In genomic region chr5:92376795-92377405, GRCm38 (mm10) we compare ENCODE assay signal across 19 mouse cellular contexts. TPM values are rescaled to one million over a fixed set of nuclear protein-coding genes. Genes with fewer than 3 reads are reported as not detected.
A peak's percentile ranks its signal among the peaks of the same experiment; 100 is the strongest.
DNase-seq lines count a peak whose midpoint lies in the region; ATAC-seq and TF ChIP-seq lines count a peak whose summit lies in the region.
"Had no signal": no experiment of that assay in that cellular context is flagged by ENCODE, and none has a peak within 500 bp of the region (broad histone marks: within the 10 kb centered on the region; RNA-seq: fewer than 3 reads in every experiment).

No protein-coding gene starts in this region.

- H3K9me3 ChIP-seq in heart, embryonic 10.5 days: no peaks in the 10 kb centered on the region
- no peaks in the 10 kb centered on the region for H3K9me3 ChIP-seq in lung, postnatal 0 days (ENCODE audit: low read length)
- H3K9me3 ChIP-seq in forebrain, embryonic 14.5 days (replicated peaks; ENCODE audit: control insufficient read depth, low read length): no peaks in the 10 kb centered on the region
- H3K9me3 ChIP-seq in stomach, embryonic 14.5 days (ENCODE audit: control insufficient read depth, low read depth, low read length): no peaks in the 10 kb centered on the region

- no peak for TF ChIP-seq CTCF in lung, postnatal 0 days (IDR thresholded peaks at IDR 0.05)

- 0 out of 2 replicates have a peak overlapping the region, but pooled peaks have one; percentile 3 for H3K4me2 ChIP-seq in lung, postnatal 0 days (replicated peaks; ENCODE audit: low read depth, low read length)
- peak overlapping the region; percentile 7; the same call in 1 of the 2 replicates for H3K4me2 ChIP-seq in forebrain, embryonic 14.5 days (ENCODE audit: low read length)
- peak overlapping the region; percentile 13; the same call in 1 of the 2 replicates for H3K4me2 ChIP-seq in stomach, embryonic 14.5 days (replicated peaks; ENCODE audit: low read depth, low read length)

- peaks cover 21% of the 10 kb centered on the region for H3K4me1 ChIP-seq in heart, embryonic 10.5 days
- peaks cover 4% of the 10 kb centered on the region; the same call in 1 of the 2 replicates for H3K4me1 ChIP-seq in lung, postnatal 0 days (ENCODE audit: insufficient read depth, low read depth, low read length)
- no peaks in the 10 kb centered on the region for H3K4me1 ChIP-seq in forebrain, embryonic 14.5 days (ENCODE audit: control insufficient read depth, insufficient read depth, low read length)
- H3K4me1 ChIP-seq in stomach, embryonic 14.5 days (ENCODE audit: control insufficient read depth, insufficient read depth, low read length): peaks cover 2% of the 10 kb centered on the region; the same call in 1 of the 2 replicates

- H3K27ac ChIP-seq in heart, embryonic 10.5 days: peak overlapping the region; percentile 56; the same call in 1 of the 2 replicates
- no peak overlapping the region for H3K27ac ChIP-seq in lung, postnatal 0 days (ENCODE audit: low read length)
- H3K27ac ChIP-seq in forebrain, embryonic 14.5 days (ENCODE audit: low read depth, low read length): no peak overlapping the region
- H3K27ac ChIP-seq in stomach, embryonic 14.5 days (ENCODE audit: low read length): no peak overlapping the region

- TF ChIP-seq EP300 in lung, postnatal 0 days (IDR thresholded peaks at IDR 0.05): no peak

- H3K9ac ChIP-seq in lung, postnatal 0 days (replicated peaks; ENCODE audit: low read depth): no peak overlapping the region
- no peak overlapping the region for H3K9ac ChIP-seq in forebrain, embryonic 14.5 days (ENCODE audit: low read length)
- H3K9ac ChIP-seq in stomach, embryonic 14.5 days (replicated peaks; ENCODE audit: low read depth, low read length): no peak overlapping the region

- H3K4me3 ChIP-seq in heart, embryonic 10.5 days: peak overlapping the region; percentile 29; the same call in 1 of the 2 replicates
- no peak overlapping the region for H3K4me3 ChIP-seq in lung, postnatal 0 days (ENCODE audit: low read depth, low read length)
- no peak overlapping the region for H3K4me3 ChIP-seq in forebrain, embryonic 14.5 days (ENCODE audit: low read depth, low read length)
- H3K4me3 ChIP-seq in stomach, embryonic 14.5 days (ENCODE audit: low read depth, low read length): no peak overlapping the region
- H3K4me3 ChIP-seq: erythroblast, embryonic 14.5 days; myocyte had no signal

- intact Hi-C loops in heart, postnatal 36 days (cut with DNase I): no loop called here
- intact Hi-C loops in left cerebral cortex, postnatal 4 days (cut with DNase I): no loop called here

- no peaks in the 10 kb centered on the region for H3K27me3 ChIP-seq in heart, embryonic 10.5 days (ENCODE audit: insufficient read depth, poor library complexity, severe bottlenecking)
- H3K27me3 ChIP-seq in lung, postnatal 0 days (replicated peaks; ENCODE audit: insufficient read depth, low read length): no peaks in the 10 kb centered on the region
- H3K27me3 ChIP-seq in forebrain, embryonic 14.5 days (replicated peaks; ENCODE audit: control insufficient read depth, insufficient read depth, low read length): no peaks in the 10 kb centered on the region
- H3K27me3 ChIP-seq in stomach, embryonic 14.5 days (ENCODE audit: control insufficient read depth, insufficient read depth, low read length): no peaks in the 10 kb centered on the region

- 22% methylated on average over 13 of the region's 13 CpGs for WGBS in heart, embryonic 10.5 days
- WGBS in lung, postnatal 0 days: 18% methylated on average over 13 of the region's 13 CpGs
- 32% methylated on average over 13 of the region's 13 CpGs for WGBS in forebrain, embryonic 14.5 days
- 11% methylated on average over 13 of the region's 13 CpGs for WGBS in stomach, embryonic 14.5 days

- DNase-seq in heart, embryonic 10.5 days (ENCODE audit: low spot score): no peak
- no peak for DNase-seq in heart, postnatal 36 days
- no peak for DNase-seq in lung, postnatal 0 days (ENCODE audit: low spot score)
- no peak for DNase-seq in lung, postnatal 25 days (ENCODE audit: low spot score)
- no peak for DNase-seq in forebrain, embryonic 14.5 days (ENCODE audit: low spot score)
- DNase-seq in urinary bladder, postnatal 14 days (ENCODE audit: low spot score): no peak
- no peak for DNase-seq in left cerebral cortex, postnatal 4 days
- DNase-seq: adrenal gland, postnatal 36 days; cerebellum, adult 11-12 months; gastrocnemius, postnatal 10 days; liver; lung, postnatal 14 days; thymus, adult 18-20 months had no signal

- no peaks in the 10 kb centered on the region for H3K36me3 ChIP-seq in heart, embryonic 10.5 days
- H3K36me3 ChIP-seq in lung, postnatal 0 days (ENCODE audit: insufficient read depth, low read length): no peaks in the 10 kb centered on the region
- no peaks in the 10 kb centered on the region for H3K36me3 ChIP-seq in forebrain, embryonic 14.5 days (ENCODE audit: control insufficient read depth, insufficient read depth, low read length)
- no peaks in the 10 kb centered on the region for H3K36me3 ChIP-seq in stomach, embryonic 14.5 days (ENCODE audit: control insufficient read depth, insufficient read depth, low read length)

- ATAC-seq in lung, postnatal 0 days: no peak
- no peak for ATAC-seq in forebrain, embryonic 14.5 days
- no peak for ATAC-seq in stomach, embryonic 14.5 days (ENCODE audit: insufficient number of reproducible peaks, insufficient read depth, low FRiP score, low read depth)
- ATAC-seq: inflammation-experienced regulatory T-cells, adult 6 months had no signal

RNA-seq across cellular contexts. Expression of gene Cxcl10, which starts 28.2 kb away (rescaled TPM):
- 0.64 TPM in 1 of 2 replicates, not detected in the other for polyA plus RNA-seq in heart, embryonic 10.5 days (2016; fragmentation: Nextera tagmentation; extraction: Ambion mirVana)
- total RNA-seq in heart, postnatal 36 days (2021): under 1 TPM in 1 of 2 experiments, not detected in 1; 0.28 TPM
- 0.49 and 3.1 TPM in 2 replicates for polyA plus RNA-seq in lung, postnatal 0 days (2015; fragmentation: Nextera tagmentation; extraction: Ambion mirVana)
- polyA plus RNA-seq in forebrain, embryonic 14.5 days (2014; fragmentation: Nextera tagmentation; extraction: Ambion mirVana): 0.44 TPM in 1 of 2 replicates, not detected in the other
- 0.54 and 0.94 TPM in 2 replicates for polyA plus RNA-seq in stomach, embryonic 14.5 days (2014; fragmentation: Nextera tagmentation; extraction: Ambion mirVana)
- not detected for total RNA-seq in left cerebral cortex, postnatal 4 days (2021)
- total RNA-seq: layer of hippocampus, postnatal 14 days had no signal
- polyA plus RNA-seq: erythroblast, embryonic 14.5 days had no signal

RNA-seq across cellular contexts. Expression of gene Art3, which starts 45.3 kb away (rescaled TPM):
- polyA plus RNA-seq in heart, embryonic 10.5 days (2016; fragmentation: Nextera tagmentation; extraction: Ambion mirVana): 19.8 and 37.7 TPM in 2 replicates
- 100 to 1,000 TPM; 751 to 829 TPM for total RNA-seq in heart, postnatal 36 days (2021)
- 37.0 and 46.5 TPM in 2 replicates for polyA plus RNA-seq in lung, postnatal 0 days (2015; fragmentation: Nextera tagmentation; extraction: Ambion mirVana)
- polyA plus RNA-seq in forebrain, embryonic 14.5 days (2014; fragmentation: Nextera tagmentation; extraction: Ambion mirVana): 2.9 and 4.9 TPM in 2 replicates
- polyA plus RNA-seq in stomach, embryonic 14.5 days (2014; fragmentation: Nextera tagmentation; extraction: Ambion mirVana): 1.9 and 4.0 TPM in 2 replicates
- total RNA-seq in left cerebral cortex, postnatal 4 days (2021): 1 to 10 TPM; 4.1 to 5.6 TPM
- polyA plus RNA-seq: erythroblast, embryonic 14.5 days had no signal

RNA-seq across cellular contexts. Expression of gene Cxcl9, which starts 49.0 kb away (rescaled TPM):
- not detected in 2 replicates for polyA plus RNA-seq in heart, embryonic 10.5 days (2016; fragmentation: Nextera tagmentation; extraction: Ambion mirVana)
- 1 to 10 TPM; 1.4 to 2.7 TPM for total RNA-seq in heart, postnatal 36 days (2021)
- not detected in 2 replicates for polyA plus RNA-seq in lung, postnatal 0 days (2015; fragmentation: Nextera tagmentation; extraction: Ambion mirVana)
- polyA plus RNA-seq in forebrain, embryonic 14.5 days (2014; fragmentation: Nextera tagmentation; extraction: Ambion mirVana): not detected in 2 replicates
- polyA plus RNA-seq in stomach, embryonic 14.5 days (2014; fragmentation: Nextera tagmentation; extraction: Ambion mirVana): not detected in 2 replicates
- total RNA-seq in left cerebral cortex, postnatal 4 days (2021): not detected
- total RNA-seq: layer of hippocampus, postnatal 14 days had no signal
- polyA plus RNA-seq: cortical plate, adult 2 months; erythroblast, embryonic 14.5 days had no signal

RNA-seq across cellular contexts. Expression of gene Nup54, which starts 58.1 kb away (rescaled TPM):
- polyA plus RNA-seq in heart, embryonic 10.5 days (2016; fragmentation: Nextera tagmentation; extraction: Ambion mirVana): 52.8 and 60.8 TPM in 2 replicates
- total RNA-seq in heart, postnatal 36 days (2021): 10 to 100 TPM; 15.9 to 17.1 TPM
- 19.7 and 20.3 TPM in 2 replicates for polyA plus RNA-seq in lung, postnatal 0 days (2015; fragmentation: Nextera tagmentation; extraction: Ambion mirVana)
- 55.4 and 63.2 TPM in 2 replicates for polyA plus RNA-seq in forebrain, embryonic 14.5 days (2014; fragmentation: Nextera tagmentation; extraction: Ambion mirVana)
- 53.5 and 55.2 TPM in 2 replicates for polyA plus RNA-seq in stomach, embryonic 14.5 days (2014; fragmentation: Nextera tagmentation; extraction: Ambion mirVana)
- 10 to 100 TPM; 50.7 to 60.8 TPM for total RNA-seq in left cerebral cortex, postnatal 4 days (2021)
